Mouse (Mus musculus) lung, postnatal 0 days (tissue): ENCODE data around the gene Gfod1. TPM values are rescaled to one million over a fixed set of nuclear protein-coding genes. Genes with fewer than 3 reads are reported as not detected.
A peak's percentile ranks its signal among the peaks of the same experiment; 100 is the strongest.

Experiments used
- ATAC-seq: fragments of 200-750 bp; cut with Nextera tagmentation; 2 replicates; pipeline ENCODE4 v1.8.0; 2017; ENCODE audit warnings: moderate library complexity
- DNase-seq: peaks from one replicate; pipeline ENCODE4 v3.0.0-alpha.2; 2016; ENCODE audit warnings: low spot score
- H3K27ac ChIP-seq: fragments of 300-500 bp; sonication (generic); 2 replicates; pipeline ENCODE4 v1.5.1; 2014; ENCODE audit warnings: antibody characterized with exemption, mild to moderate bottlenecking, low read length, mixed read lengths
- H3K27me3 ChIP-seq: fragments of 300-500 bp; sonication (generic); replicated peaks from 2 replicates; pipeline ENCODE4 v1.6.1; 2014; ENCODE audit warnings: low read length, mixed read lengths; ENCODE audit not compliant: insufficient read depth
- H3K36me3 ChIP-seq: fragments of 300-500 bp; sonication (generic); 2 replicates; pipeline ENCODE4 v1.6.1; 2014; ENCODE audit warnings: low read length, mixed read lengths; ENCODE audit not compliant: insufficient read depth
- H3K4me1 ChIP-seq: fragments of 300-500 bp; sonication (generic); 2 replicates; pipeline ENCODE4 v1.6.1; 2014; ENCODE audit warnings: antibody characterized with exemption, low read depth, low read length, mixed read lengths; ENCODE audit not compliant: insufficient read depth
- H3K4me2 ChIP-seq: fragments of 300-500 bp; sonication (generic); replicated peaks from 2 replicates; pipeline ENCODE4 v1.6.1; 2014; ENCODE audit warnings: low read depth, mild to moderate bottlenecking, low read length, moderate library complexity, mixed read lengths
- H3K4me3 ChIP-seq: fragments of 300-500 bp; sonication (generic); 2 replicates; pipeline ENCODE4 v1.5.1; 2014; ENCODE audit warnings: low read depth, low read length
- H3K9ac ChIP-seq: fragments of 300-500 bp; sonication (generic); replicated peaks from 2 replicates; pipeline ENCODE4 v1.6.1; 2014; ENCODE audit warnings: low read depth, mild to moderate bottlenecking
- H3K9me3 ChIP-seq: fragments of 300-500 bp; sonication (generic); 2 replicates; pipeline ENCODE4 v1.6.1; 2016; ENCODE audit warnings: low read length, mixed read lengths
- CTCF ChIP-seq: IDR thresholded peaks from 2 replicates; pipeline ENCODE4 v1.5.1; 2016; ENCODE audit warnings: antibody characterized with exemption, mild to moderate bottlenecking
- EP300 ChIP-seq: IDR thresholded peaks from 2 replicates; pipeline ENCODE4 v1.6.1; 2016; ENCODE audit warnings: antibody characterized with exemption, mild to moderate bottlenecking, control low read depth
- WGBS: fragments of 180-500 bp; shearing (Covaris S2); extraction: QIAGEN DNeasy Blood & Tissue Kit; methylation state at CpG from one replicate; pipeline ENCODE4 v1.1.7; 2014; 5-methylcytosine and 5-hydroxymethylcytosine counted together
- polyA plus RNA-seq: library from polyadenylated mRNA; unstranded; fragments of >200 nt; fragmentation: Nextera tagmentation; extraction: Ambion mirVana; gene quantifications from 2 replicates; pipeline ENCODE4 v1.2.1, GENCODE M21; 2015

Gene Gfod1
- polyA plus RNA-seq, 1 experiment from 2014 or later = 1.6 TPM

- Histone ChIP-seq H3K4me3 (no peak overlapping the region), H3K9ac (no peak overlapping the region), H3K9me3 (no peaks in the 10 kb centered on the region), H3K27ac (no peak overlapping the region), H3K36me3 (no peaks in the 10 kb centered on the region), H3K4me2 (no peak overlapping the region), H3K27me3 (no peaks in the 10 kb centered on the region), H3K4me1 (no peaks in the 10 kb centered on the region)
- ATAC-seq (peak; percentile 88), DNase-seq (peak; percentile 69)
- WGBS = 53% methylated on average over 5 of the region's 5 CpGs
- TF ChIP-seq EP300 (no peak), CTCF (no peak)
Measured at GRCm38 (mm10) chr13:43263646-43264045, 40.3 kb downstream of the Gfod1 start.

GRCm38 (mm10) chr13:43262114-43262739, 41.7 kb downstream of the Gfod1 start:
- DNase-seq = no peak
- WGBS = 76% methylated on average over 11 of the region's 11 CpGs
- H3K4me1 ChIP-seq = no peaks in the 10 kb centered on the region
- no peak overlapping the region for H3K9ac ChIP-seq
- no peak overlapping the region for H3K4me3 ChIP-seq
- no peak overlapping the region for H3K27ac ChIP-seq
- H3K9me3 ChIP-seq = no peaks in the 10 kb centered on the region
- no peak for ATAC-seq
- no peak for TF ChIP-seq CTCF
- TF ChIP-seq EP300 = no peak
- H3K4me2 ChIP-seq = no peak overlapping the region
- no peaks in the 10 kb centered on the region for H3K36me3 ChIP-seq
- no peaks in the 10 kb centered on the region for H3K27me3 ChIP-seq

GRCm38 (mm10) chr13:43261287-43261686, 42.7 kb downstream of the Gfod1 start:
- no peaks in the 10 kb centered on the region for H3K36me3 ChIP-seq
- TF ChIP-seq CTCF (no peak), EP300 (no peak)
- ATAC-seq (peak; percentile 52), DNase-seq (peak; percentile 51)
- H3K27me3 ChIP-seq = no peaks in the 10 kb centered on the region
- H3K9me3 ChIP-seq = no peaks in the 10 kb centered on the region
- H3K4me3 ChIP-seq = no peak overlapping the region
- no peak overlapping the region for H3K27ac ChIP-seq
- no peaks in the 10 kb centered on the region for H3K4me1 ChIP-seq
- no peak overlapping the region for H3K9ac ChIP-seq
- H3K4me2 ChIP-seq = no peak overlapping the region
- 62% methylated on average over 3 of the region's 3 CpGs for WGBS

- Histone ChIP-seq H3K27ac (no peak overlapping the region), H3K4me1 (no peaks in the 10 kb centered on the region), H3K36me3 (no peaks in the 10 kb centered on the region), H3K4me3 (no peak overlapping the region), H3K9ac (no peak overlapping the region), H3K4me2 (no peak overlapping the region), H3K9me3 (no peaks in the 10 kb centered on the region), H3K27me3 (no peaks in the 10 kb centered on the region)
- 68% methylated on average over 6 of the region's 6 CpGs for WGBS
- TF ChIP-seq CTCF (no peak), EP300 (no peak)
- no peak for DNase-seq
- ATAC-seq = no peak
Measured at GRCm38 (mm10) chr13:43260731-43261130, 43.2 kb downstream of the Gfod1 start.

- no peak overlapping the region for H3K9ac ChIP-seq
- H3K4me1 ChIP-seq = no peaks in the 10 kb centered on the region
- H3K4me3 ChIP-seq = no peak overlapping the region
- 96% methylated on average over 2 of the region's 2 CpGs for WGBS
- ATAC-seq (no peak), DNase-seq (no peak)
- no peak overlapping the region for H3K4me2 ChIP-seq
- no peak for TF ChIP-seq EP300
- no peak for TF ChIP-seq CTCF
- H3K27me3 ChIP-seq = no peaks in the 10 kb centered on the region
- no peaks in the 10 kb centered on the region for H3K9me3 ChIP-seq
- no peak overlapping the region for H3K27ac ChIP-seq
- no peaks in the 10 kb centered on the region for H3K36me3 ChIP-seq
Measured at GRCm38 (mm10) chr13:43256447-43256846, 47.5 kb downstream of the Gfod1 start.

GRCm38 (mm10) chr13:43253526-43253925, 50.4 kb downstream of the Gfod1 start:
- H3K9me3 ChIP-seq = no peaks in the 10 kb centered on the region
- H3K9ac ChIP-seq = no peak overlapping the region
- no peaks in the 10 kb centered on the region for H3K27me3 ChIP-seq
- H3K4me3 ChIP-seq = no peak overlapping the region
- ATAC-seq (peak; percentile 68), DNase-seq (peak; percentile 57)
- H3K27ac ChIP-seq = no peak overlapping the region
- 0 out of 2 replicates have a peak, but pooled peaks have one; percentile 13 for TF ChIP-seq CTCF
- 0 out of 2 replicates have a peak, but pooled peaks have one; percentile 15 for TF ChIP-seq EP300
- no peaks in the 10 kb centered on the region for H3K4me1 ChIP-seq
- no peaks in the 10 kb centered on the region for H3K36me3 ChIP-seq
- no peak overlapping the region for H3K4me2 ChIP-seq
- 48% methylated on average over 5 of the region's 5 CpGs for WGBS
